Mouse (Mus musculus) adipocyte (in vitro differentiated cells): ENCODE measurements at regions not wholly inside any gene's neighbourhood (a gene's known extent, or its start where the extent isn't known, plus 50 kb on each side); places are given as distances from the start of the nearest gene placed in this dataset.
A peak's percentile ranks its signal among the peaks of the same experiment; 100 is the strongest.

Experiments
- DNase-seq: peaks from one replicate; pipeline ENCODE4 v3.0.0-alpha.2; 2016; ENCODE audit warnings: low spot score

DNA sequence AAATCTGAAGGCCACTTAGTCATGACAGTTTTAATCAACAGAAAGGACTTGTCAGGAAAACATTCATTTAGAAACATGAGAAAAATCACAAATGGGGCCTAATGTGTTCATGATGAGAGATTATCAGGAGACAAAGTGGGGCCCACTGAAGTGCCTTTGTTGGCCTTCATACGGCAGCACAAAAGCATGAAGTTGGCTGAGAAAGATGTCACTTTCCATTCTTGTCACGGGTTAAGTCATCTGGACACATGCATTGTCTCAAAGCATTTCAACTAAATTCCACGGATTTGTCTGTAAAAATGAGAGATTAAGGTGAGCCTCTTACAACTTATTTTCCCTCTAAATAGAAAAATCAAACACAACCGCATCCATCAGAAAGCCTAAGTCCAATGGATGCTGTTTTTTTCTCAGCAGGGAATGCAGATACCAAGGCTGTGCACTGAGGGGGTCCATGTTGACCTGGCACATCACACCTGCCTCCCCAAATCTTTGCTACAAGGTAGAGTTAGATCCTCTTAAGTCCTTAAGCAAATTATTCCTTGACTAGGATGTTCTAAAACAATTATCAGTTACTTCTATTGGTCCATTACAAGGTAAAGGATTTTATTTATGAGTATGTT lies 1679.2 kb downstream of the 4930444P10Rik start:
- no peak for DNase-seq

DNA sequence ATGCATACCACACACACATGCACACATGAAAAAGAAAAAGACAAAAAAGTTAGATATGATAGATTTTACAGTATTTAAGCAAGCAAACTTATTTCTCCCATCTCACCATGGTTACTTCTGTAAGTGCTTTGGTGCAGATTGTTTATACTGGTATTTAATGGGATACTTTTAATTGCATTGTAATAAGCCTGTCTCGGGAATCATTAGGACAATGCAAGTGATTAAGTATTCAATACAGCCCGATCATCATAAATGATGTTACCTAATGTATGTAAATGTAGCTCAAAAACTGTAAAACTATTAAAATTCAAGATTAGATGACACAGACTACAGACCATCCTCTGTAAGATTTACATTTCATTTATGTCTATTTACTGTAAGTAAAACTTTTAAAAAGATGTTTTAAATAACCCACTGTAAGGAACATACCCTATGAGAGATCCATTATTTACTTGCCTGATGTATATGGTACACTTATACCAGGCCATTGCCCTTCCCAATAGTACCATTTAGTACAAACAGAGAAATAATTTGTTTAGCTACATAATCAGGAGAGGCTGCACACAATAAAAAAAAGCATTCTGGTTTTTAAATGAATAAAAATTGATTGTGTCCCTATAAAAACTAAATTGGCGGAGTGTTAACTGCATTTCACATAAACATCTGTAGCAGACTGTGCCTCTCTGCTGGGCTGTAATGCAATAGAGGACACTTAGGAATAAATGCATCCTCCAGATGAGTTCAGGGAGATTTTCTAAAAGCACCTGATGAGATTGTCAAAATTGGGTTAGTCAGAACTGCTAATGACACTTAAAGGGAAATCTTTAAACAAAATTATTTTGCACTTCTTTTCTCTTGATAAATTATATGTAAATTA lies 1722.9 kb downstream of the 4930444P10Rik start:
- DNase-seq = no peak

DNA sequence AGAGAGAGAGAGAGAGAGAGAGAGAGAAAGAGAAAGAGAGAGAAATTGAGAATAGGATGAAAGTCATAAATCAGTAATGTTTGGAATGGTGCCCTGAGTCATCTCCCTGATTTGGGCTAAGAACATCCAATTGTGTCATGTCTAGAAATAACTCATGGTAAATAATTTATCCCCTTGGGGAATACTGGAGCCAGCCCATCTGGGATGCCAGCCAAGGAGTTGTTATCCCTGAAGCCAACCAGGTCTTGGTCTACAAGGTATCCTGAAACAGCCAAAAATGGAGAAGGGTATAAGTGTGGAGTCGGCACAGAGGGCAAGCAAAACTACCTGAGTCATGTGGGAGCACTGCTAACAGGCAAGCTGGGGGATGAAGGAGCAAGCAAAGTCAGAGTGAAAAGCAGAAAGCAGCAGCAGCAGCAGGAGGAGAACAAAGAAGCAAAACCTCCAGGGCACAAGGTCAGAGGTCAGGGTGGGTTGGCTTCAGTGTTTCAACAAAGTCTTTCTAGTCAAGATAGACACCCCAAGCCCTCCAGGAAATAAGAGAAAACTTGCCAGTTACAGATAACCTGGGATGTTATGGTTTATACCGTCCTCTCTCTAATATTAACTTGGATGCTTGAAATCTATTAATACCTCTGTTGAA lies 1733.0 kb downstream of the 4930444P10Rik start:
- DNase-seq = peak; percentile 59
